Mouse (Mus musculus) ES-E14 (cell line): ENCODE results near the gene Erc1.

Experiments used
- HCFC1 ChIP-seq: IDR thresholded peaks from 2 replicates; pipeline ENCODE4 v1.6.1; 2012; ENCODE audit warnings: low read length, inconsistent platforms, borderline replicate concordance; ENCODE audit not compliant: insufficient read depth
- MAFK ChIP-seq: IDR thresholded peaks from 2 replicates; pipeline ENCODE4 v1.6.1; 2014; ENCODE audit warnings: mild to moderate bottlenecking, low read depth, low read length, inconsistent platforms; ENCODE audit not compliant: insufficient read depth
- ZC3H11A ChIP-seq: IDR thresholded peaks from 2 replicates; pipeline ENCODE4 v1.6.1; 2012; ENCODE audit warnings: low read depth, mild to moderate bottlenecking, inconsistent platforms, low read length, borderline replicate concordance

DNA sequence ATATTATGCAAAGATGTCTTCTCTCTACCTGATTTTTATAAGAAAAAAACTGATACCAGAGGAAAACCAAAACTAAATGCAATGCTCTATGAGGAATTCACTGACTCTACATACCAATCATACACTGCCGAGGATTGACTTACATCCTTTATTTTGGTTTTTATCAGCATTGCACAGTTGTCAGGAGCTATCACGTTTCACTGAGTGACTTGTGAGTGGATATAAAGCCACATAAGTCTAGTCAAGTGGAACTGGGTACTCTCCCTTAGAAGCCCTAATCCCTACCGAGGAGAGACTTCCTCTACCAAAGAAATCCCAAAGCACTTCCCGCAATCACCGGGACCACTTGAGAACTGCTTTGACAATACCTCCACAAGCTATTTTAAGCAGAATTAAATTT, 90.2 kb downstream of the Erc1 start:
- TF ChIP-seq HCFC1: no peak
- TF ChIP-seq ZC3H11A: no peak
- no peak for TF ChIP-seq MAFK
